Mouse (Mus musculus) forelimb bud, embryonic 11.5 days (tissue): ENCODE data around the gene Aes.

Experiments
- DNase-seq: peaks from one replicate; pipeline ENCODE4 v3.0.0-alpha.2; 2012; ENCODE audit warnings: low read depth, low spot score

Aes gene

DNA sequence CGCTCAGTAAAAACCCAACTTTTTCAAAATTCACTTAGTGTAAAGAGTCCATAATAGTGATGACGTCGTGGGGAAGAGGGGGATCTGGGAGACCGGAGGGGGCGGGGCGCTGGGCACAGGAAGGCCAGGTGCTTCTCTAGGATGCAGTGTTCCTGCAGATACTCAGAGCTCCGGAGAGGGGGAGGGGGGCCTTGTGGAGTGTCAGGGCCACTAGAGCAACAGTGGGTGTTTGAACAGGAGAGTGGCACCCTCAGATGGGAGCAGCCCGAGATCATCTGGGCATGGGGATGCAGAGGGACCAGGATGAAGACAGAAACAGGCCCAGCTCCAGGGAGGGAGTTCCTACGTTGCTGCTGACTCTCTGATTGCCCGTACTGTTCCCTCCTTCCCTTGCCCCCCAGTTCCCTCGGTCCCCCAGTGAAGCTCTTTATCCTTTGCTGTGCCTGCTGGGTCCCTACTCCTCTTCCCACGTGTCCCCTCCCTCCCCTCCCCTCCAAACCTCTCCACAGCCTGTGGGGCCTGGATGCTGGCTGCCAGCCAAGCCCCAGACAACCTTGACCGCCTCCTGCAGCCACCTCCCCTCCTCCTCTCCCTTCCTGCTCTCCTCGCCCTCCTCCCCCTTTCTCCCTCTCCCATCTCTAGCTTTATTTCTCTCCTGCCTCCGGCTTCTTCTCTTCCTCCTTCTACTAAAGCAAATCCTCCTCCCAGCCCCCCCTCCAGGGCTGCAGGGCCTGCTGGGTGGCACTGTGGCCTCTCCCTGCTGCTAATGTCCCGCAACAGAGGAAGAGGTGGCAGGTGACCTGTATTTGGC is 9.3 kb downstream of the Aes start:
- peak; percentile 65 for DNase-seq

- DNase-seq: no peak
Observed at GRCm38 (mm10) chr10:81569507-81570237, 10.4 kb downstream of the Aes start.

DNA sequence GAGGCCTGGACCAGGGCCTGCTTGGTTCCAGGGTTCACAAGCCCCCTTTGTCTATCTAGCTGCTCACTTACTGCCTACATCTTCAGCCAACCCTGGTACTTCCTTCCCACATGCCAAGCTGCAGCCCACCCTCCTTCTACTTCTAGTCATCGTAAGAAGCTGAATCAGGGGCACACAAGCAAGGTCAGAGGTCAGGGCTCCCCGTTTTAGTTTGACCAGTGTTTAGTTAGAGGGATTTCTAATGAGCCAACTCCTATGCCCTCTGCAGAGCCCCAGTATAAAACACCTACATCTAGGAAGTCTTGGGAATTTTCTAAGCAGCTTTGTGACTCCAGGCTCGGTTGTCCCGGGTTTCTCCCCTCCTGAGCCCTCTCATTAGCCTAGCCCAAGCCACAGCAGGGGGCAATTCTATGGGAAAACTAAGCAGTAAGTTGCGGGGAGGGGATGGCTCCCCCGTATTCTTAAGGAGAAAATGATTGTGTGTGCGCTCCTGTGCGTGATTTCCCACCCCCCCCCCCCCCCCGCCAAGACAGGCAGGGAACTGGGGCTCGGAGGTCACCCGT is 11.0 kb downstream of the Aes start:
- DNase-seq: peak; percentile 73

DNA sequence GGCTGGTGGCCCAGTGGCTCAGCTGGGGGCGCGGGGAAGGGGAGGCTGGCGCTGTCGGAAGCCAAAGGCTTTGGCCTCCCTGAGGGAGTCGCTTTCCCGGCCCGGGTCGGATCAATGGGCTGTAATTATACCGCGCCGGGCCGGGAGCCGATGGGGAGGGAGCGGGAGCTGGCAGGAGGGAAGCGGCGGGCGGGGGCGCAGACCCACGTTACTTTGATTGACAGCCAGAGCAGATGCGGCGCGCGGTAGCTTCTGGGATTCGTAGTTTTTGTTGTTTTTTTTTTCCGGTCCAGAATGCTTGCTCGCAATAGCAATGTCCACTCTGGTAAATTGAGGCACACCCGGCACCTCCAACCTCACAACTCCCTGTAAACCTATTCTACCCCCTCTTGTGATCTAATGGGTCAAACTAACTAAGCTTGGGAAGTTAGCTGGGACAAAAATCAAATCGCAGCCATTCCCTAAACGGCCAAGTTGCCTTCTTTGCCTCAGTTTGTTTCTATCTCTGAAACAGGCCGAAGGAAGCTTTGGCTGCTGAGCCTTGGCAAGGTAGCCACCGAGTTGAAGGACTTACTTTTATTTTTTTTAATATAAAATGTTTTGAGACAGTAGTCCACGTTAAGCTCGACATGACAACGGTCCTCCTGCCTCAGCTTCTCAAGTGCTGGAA is 11.7 kb downstream of the Aes start:
- DNase-seq: peak; percentile 95

DNA sequence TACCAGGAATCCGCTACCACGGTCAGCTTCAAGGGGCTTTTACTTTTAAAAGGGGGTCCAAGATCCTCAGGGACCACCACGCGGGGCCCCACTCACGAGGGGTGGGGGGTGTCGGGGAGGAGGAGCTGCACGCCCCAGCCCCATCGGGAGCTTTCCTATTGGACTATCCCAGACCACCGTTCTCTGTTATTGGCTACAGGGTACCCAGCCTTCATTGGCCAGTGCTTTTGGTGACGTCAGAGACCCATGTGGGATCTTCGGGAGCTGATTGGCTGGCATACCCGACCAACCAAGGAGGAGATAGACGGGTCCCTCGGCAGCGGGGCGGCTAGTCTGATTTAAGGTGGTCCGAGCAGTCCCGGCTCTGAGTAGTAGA is 12.2 kb downstream of the Aes start:
- DNase-seq: peak; percentile 99

- DNase-seq: no peak
Observed at GRCm38 (mm10) chr10:81572133-81572671, 12.9 kb downstream of the Aes start.

GRCm38 (mm10) chr10:81572975-81573374 is 13.7 kb downstream of the Aes start:
- DNase-seq: no peak

DNA sequence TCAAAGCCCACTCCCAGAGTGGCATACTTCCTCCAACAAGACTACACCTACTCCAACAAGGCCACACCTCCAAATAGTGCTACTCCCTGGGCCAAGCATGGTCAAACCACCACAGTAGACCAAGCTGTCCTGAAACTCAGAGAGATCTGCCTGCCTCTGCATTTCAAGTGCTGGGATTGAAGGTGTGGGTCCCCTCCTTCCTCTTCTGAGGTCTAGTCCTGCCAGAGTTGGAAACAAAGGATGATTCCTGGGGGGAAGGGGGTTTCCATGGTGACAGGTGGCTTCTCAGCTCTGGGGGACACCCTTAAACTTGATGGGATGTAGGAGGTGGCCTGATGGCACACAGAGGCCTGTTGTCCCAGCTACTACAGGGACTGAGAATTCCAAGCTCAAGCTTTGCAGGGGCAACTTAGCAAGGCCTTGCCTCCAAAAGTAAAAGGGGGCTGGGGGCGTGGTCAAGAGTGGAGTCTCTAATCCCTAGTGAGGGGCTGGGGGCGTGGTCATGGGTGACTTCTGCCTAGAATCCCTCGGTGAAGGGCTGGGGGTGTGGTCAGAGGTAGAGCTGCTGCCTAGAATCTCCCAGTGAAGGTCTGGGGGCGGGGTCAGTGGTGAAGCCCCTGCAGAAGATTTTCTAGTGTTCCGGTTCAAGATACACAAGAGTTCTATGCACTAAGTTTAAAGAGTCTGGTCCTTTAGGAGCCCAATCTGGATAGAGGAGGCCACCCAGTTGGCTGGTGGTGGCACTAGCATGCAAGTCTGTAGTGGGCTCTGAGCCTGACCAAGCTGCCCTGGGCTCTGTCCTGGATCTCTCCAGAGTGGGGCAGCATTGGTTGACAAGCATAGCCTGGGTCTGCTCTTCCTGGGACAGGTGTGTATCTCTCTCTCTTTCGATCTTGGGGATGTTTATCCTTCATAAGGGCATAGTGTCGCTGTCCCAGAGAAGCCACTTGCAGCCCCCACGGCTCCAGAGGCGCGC is 15.1 kb downstream of the Aes start, which contains the start of gene Tle2:
TSS of gene Tle2 (plus strand) at position 481 of the 976 bp plus-strand sequence.
- no peak for DNase-seq

DNA sequence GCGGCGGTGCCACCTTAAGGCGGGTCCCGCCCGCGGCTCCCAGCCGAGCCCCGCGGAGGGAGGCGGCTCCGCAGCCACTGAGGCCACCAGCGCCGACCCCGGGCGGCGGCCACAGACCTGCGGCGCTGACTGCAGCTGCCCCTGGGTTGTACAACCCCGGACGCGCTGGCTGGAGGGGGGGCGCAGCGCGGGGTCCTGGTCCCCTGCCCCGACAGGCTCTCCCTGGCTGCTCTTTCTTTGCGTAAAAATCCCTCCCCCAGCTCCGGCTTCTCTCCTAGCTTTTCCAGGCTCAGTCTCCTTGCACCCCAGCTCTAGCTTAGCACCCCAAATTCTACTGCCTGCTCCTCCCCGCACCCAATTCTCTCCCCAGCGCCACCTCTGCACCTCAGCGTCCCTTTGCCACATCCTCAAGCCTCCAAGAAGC is 15.9 kb downstream of the Aes start:
- no peak for DNase-seq

DNA sequence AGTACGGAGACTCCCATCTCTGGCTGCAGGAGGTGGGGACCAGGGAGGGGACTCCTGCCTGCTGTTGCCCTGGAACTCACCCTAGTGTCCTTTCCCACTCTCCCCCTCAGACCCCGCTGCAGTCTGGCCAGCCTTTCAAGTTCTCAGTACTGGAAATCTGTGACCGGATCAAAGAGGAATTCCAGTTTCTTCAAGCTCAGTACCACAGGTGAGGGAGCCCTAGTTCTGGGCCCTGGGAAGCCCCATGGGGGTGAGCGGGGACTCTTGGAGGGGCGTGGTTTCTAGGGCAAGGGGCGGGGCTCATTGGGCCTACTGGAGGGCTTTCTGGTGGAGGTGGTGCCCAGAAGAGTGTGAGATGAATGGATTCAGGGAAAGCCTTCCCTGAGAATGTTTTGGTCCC is 16.4 kb downstream of the Aes start:
- no peak for DNase-seq

DNA sequence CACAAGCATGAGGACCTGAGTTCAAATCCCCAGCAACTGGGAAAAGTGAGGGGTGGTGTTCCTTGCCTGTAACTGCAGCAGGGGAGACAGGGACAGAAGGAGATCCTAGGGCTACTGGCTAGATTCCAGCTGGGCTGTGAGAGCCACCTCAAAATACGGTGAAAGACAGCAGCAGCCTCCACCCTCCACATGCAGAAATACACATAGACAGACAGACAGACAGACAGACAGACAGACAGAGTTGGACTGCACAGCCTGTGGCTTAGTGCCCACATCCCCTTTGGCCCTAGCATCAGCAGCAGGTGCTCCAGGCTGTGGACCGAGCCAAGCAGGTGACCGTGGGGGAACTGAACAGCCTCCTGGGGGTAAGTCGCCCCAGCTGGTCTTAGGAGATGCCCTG is 20.7 kb downstream of the Aes start:
- DNase-seq: no peak

DNA sequence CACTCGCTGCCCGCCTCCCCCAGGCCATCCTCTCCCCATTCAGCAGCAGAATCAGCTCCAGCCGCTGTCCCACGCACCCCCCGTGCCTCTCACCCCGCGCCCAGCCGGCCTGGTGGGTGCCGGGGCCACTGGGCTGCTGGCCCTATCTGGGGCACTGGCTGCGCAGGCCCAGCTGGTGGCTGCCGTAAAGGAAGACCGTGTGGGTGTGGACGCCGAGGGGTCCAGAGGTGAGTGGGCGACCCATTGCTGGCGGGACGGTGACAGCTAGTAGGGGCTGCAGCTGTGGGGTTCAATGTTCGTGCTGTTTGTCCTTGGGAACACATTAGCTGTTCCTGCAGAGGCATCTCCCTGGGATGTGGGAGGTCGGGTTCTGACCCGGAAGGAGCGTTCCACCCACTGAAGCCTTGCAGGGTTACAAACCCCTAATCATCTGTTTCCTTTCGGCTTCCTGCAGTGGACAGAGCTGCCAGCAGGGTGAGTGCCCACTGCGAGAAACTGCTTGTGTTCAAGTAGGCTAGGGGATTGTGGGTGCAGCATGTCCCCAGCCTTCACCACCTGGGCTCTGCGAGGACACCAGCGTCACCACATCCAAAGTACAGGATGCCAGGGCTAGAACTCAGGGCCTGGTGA is 21.3 kb downstream of the Aes start:
- no peak for DNase-seq

DNA sequence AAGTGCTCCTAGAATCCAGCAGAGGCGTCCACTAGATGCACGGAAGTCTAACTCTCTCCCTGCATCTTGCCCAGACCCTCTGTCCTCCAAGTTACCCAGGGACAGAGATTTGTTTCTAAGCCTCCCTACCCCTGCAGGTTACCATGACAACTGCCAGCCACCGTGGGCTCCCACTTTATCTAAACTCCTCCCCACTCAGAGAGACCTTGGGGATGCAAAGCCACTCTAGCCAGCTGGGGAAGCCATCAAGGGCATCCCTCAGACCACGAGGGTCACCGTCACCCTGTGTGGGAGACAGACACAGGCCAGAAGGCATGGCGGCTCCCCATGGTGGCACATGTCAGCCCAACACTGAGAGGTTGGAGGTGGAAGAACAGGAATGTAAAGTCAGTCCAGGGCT is 24.1 kb downstream of the Aes start:
- no peak for DNase-seq

GRCm38 (mm10) chr10:81588739-81589138 is 29.5 kb downstream of the Aes start:
- DNase-seq: no peak

GRCm38 (mm10) chr10:81591846-81592245 is 32.6 kb downstream of the Aes start:
- DNase-seq: no peak

GRCm38 (mm10) chr10:81592631-81593030 is 33.3 kb downstream of the Aes start:
- DNase-seq: no peak

GRCm38 (mm10) chr10:81593223-81593622 is 33.9 kb downstream of the Aes start:
- no peak for DNase-seq

DNA sequence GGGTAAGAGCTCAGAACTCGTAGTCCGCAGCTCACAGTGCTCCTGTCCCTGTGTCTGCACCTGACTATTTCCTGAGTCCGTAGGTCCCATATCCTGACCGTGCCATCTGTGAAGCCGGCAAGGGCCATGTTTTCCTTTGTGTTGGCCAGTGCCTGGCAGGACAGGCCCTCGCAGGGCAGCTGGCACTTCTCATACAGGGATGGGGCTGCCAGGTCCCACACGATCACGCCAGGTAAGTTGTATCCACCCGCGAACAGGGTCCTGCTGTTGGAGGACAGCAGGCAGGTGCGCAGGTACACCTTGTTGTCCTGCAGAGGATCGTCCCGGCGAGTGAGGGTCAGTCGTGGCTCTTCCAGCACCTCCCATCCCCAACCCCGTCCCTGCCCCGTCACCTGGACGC is 34.6 kb downstream of the Aes start:
- DNase-seq: no peak

- no peak for DNase-seq
Observed at GRCm38 (mm10) chr10:81595599-81595998, 36.3 kb downstream of the Aes start.

DNA sequence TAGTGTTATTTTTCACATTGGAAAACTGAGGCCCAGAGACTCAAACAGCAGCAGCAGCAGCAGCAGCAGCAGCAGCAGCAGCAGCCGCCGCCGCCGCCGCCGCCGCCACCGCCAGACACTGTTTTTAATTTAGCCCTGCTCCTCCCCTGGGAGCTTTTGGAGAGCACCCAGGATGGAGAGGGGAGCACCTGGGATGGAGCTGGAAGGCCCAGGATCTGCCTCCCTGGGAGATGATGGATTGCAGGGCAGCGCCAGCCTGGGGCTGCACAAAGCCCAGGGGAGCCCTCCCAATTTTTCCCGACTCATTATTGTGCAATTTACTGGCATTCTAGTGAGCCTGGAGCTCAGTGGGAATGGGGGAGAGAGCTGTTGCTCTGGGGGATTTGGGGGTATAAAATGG is 37.3 kb downstream of the Aes start:
- no peak for DNase-seq
